Mouse (Mus musculus): ENCODE measurements around the gene Gm10775. TPM values are rescaled to one million over a fixed set of nuclear protein-coding genes. Genes with fewer than 3 reads are reported as not detected.

Gene Gm10775
- under 1 TPM in 1 of 2 experiments, not detected in 1; 0.05 TPM for polyA plus RNA-seq (2012; fragmentation: generic; extraction: Trizol)

DNA sequence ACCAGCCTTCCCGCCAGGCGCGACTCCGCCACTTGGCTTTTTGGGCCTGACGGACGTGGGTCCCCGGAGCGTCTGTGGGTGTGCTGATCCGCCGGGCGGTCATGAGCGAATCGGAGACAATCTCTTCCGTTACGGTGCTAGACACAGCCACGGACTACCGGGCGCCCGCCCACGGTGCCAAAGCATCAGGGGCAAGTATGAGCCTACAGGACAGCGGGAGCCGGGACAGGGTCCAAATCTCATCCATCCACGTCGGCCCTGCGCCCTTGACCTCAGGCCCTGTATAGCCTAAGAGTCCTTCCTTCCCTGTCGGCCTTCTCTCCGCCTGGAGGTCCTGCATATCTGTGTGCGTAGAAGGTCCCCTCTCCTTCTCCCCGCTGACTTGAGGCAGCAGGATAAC lies at the start of gene Gm10775:
Gene Gm10775, plus strand, starts transcription at position 301 of the 400 bp plus-strand sequence.

DNA sequence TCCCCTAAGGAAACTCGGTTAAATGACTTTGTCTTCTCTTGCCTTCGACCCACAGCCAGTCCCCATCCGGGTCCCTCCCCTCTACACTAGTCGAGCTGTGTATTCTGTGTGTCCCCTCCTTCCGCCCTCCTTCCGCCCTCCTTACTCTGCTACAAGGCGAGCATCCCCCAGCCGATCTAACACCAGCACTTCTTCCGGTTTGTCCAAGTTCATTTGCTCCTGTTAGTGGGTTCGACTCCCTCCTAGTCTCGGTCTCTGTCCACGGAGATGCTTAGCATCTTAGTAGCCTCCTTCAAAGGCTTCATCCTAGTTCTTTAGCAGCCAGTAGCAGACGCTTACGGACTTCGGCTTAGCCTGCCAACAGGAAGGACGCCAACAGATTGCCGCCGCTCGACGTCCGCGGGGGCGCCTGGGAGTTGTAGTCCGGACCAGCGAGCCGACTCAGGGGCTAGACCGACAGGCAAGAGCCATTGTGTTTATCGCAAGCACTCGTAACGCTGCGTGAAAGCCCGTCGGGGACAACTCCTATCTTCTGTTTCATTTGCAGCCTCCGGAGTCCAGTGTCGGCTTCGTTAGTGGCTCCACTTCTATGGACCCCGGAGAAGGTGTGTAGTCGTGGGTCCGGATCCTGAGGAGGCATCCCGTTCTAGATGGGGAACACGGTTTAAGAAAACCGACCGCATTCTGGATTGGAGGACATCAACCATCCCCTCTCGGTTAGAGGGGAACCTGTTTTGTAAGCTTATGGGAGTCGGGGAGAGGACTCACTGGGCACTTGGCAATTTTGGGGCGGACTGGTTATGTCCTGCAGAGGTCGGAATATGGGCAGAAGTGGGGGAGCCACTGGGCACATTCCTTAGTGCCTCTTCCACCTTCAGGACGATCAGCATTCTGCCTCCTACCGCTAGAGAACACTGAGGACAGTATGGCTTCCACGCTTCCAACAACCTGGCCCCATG lies 19.3 kb downstream of the Gm10775 start, which contains the start of gene Zfp369:
Gene Zfp369, plus strand, starts transcription at position 432 of the 959 bp plus-strand sequence.

Other genes starting within 250 kb of the Gm10775 start
- not detected for gene Spata31d1c, start 226.5 kb upstream of the Gm10775 start, polyA plus RNA-seq (2012; fragmentation: generic; extraction: Trizol)
- gene Prss47, start 206.8 kb upstream of the Gm10775 start, polyA plus RNA-seq (2012; fragmentation: generic; extraction: Trizol): not detected
- 1 to 10 TPM in 1 of 2 experiments, under 1 TPM in 1; 0.59 to 8.1 TPM for gene Mfsd14b, start 146.6 kb upstream of the Gm10775 start, polyA plus RNA-seq (2012; fragmentation: generic; extraction: Trizol)
- gene Olfr465-ps1, start 121.5 kb upstream of the Gm10775 start, polyA plus RNA-seq (2012; fragmentation: generic; extraction: Trizol): not detected
- gene Olfr466, start 109.3 kb upstream of the Gm10775 start, polyA plus RNA-seq (2012; fragmentation: generic; extraction: Trizol): not detected
- gene Nlrp4f, start 53.6 kb upstream of the Gm10775 start, polyA plus RNA-seq (2012; fragmentation: generic; extraction: Trizol): not detected
- 1 to 10 TPM; 1.5 to 8.9 TPM for gene Zfp369, start 19.3 kb downstream of the Gm10775 start, polyA plus RNA-seq (2012; fragmentation: generic; extraction: Trizol)